In genomic region chr7:124676854-124677515, GRCm38 (mm10) we compare ENCODE assay signal across 24 mouse cellular contexts.
A peak's percentile ranks its signal among the peaks of the same experiment; 100 is the strongest.
DNase-seq lines count a peak whose midpoint lies in the region; ATAC-seq and TF ChIP-seq lines count a peak whose summit lies in the region.
"Had no signal": no experiment of that assay in that cellular context is flagged by ENCODE, and none has a peak within 500 bp of the region (broad histone marks: within the 10 kb centered on the region; RNA-seq: fewer than 3 reads in every experiment).

No protein-coding gene starts in this region.

- H3K27ac ChIP-seq in lung, embryonic 14.5 days (ENCODE audit: low read depth): no peak overlapping the region
- H3K27ac ChIP-seq: forebrain, embryonic 10.5 days; hindbrain, embryonic 13.5 days; limb, embryonic 13.5 days; liver, embryonic 12.5 days; macrophage had no signal

- H3K9ac ChIP-seq in lung, embryonic 14.5 days: no peak overlapping the region
- H3K9ac ChIP-seq: forebrain, postnatal 0 days; hindbrain, embryonic 13.5 days; limb, embryonic 13.5 days; liver, embryonic 12.5 days had no signal

- no peak overlapping the region for H3K4me2 ChIP-seq in lung, embryonic 14.5 days
- H3K4me2 ChIP-seq: hindbrain, embryonic 13.5 days; limb, embryonic 13.5 days; liver, embryonic 12.5 days had no signal

- H3K27me3 ChIP-seq in lung, embryonic 14.5 days (ENCODE audit: insufficient read depth, low read length): no peaks in the 10 kb centered on the region
- H3K27me3 ChIP-seq: hindbrain, embryonic 13.5 days; limb, embryonic 13.5 days; liver, embryonic 12.5 days; Patski had no signal

- DNase-seq in cerebellum, adult 11-12 months: peak; percentile 63
- DNase-seq in cerebellum, adult 9-11 months: peak; percentile 70
- peak; percentile 34 for DNase-seq in lung, embryonic 14.5 days
- peak; percentile 79 for DNase-seq in lung, postnatal 25 days (ENCODE audit: low spot score)
- DNase-seq in kidney, adult 9 months: no peak
- DNase-seq in gastrocnemius, adult 18-20 months (ENCODE audit: low spot score): no peak
- DNase-seq in urinary bladder, postnatal 14 days (ENCODE audit: low spot score): no peak
- no peak for DNase-seq in heart, adult 18-20 months
- DNase-seq: adrenal gland, adult 2 months; forebrain, postnatal 0 days; gastrocnemius, postnatal 36 days; heart, postnatal 36 days; kidney, adult 18-20 months; kidney, postnatal 10 days; right cerebral cortex, adult 18-20 months; thymus, adult 18-20 months; thymus, postnatal 36 days had no signal

- ATAC-seq in lung, embryonic 14.5 days (ENCODE audit: insufficient read depth): peak; percentile 63; the same call in 1 of the 2 replicates
- ATAC-seq: forebrain, postnatal 0 days; liver, embryonic 12.5 days; Patski had no signal

- WGBS in lung, embryonic 14.5 days: 36% methylated on average over 3 of the region's 3 CpGs

- H3K4me3 ChIP-seq in lung, embryonic 14.5 days (ENCODE audit: low read depth, low read length): no peak overlapping the region
- H3K4me3 ChIP-seq: forebrain, embryonic 10.5 days; hindbrain, embryonic 13.5 days; limb, embryonic 13.5 days; liver, embryonic 12.5 days had no signal

- H3K9me3 ChIP-seq in lung, embryonic 14.5 days (ENCODE audit: low read depth, low read length): no peaks in the 10 kb centered on the region
- H3K9me3 ChIP-seq: forebrain, embryonic 10.5 days; hindbrain, embryonic 13.5 days; limb, embryonic 13.5 days; liver, embryonic 12.5 days had no signal

- H3K4me1 ChIP-seq in lung, embryonic 14.5 days (ENCODE audit: insufficient read depth): peaks cover 3% of the 10 kb centered on the region; the same call in 1 of the 2 replicates
- H3K4me1 ChIP-seq: forebrain, embryonic 10.5 days; limb, embryonic 13.5 days; liver, embryonic 12.5 days had no signal

- no peaks in the 10 kb centered on the region for H3K36me3 ChIP-seq in lung, embryonic 14.5 days (ENCODE audit: insufficient read depth)
- H3K36me3 ChIP-seq: forebrain, embryonic 10.5 days; G1E; hindbrain, embryonic 13.5 days; limb, embryonic 13.5 days; liver, embryonic 12.5 days had no signal

- TF ChIP-seq CTCF in lung, embryonic 14.5 days (IDR thresholded peaks at IDR 0.05; ENCODE audit: low read depth): no peak

Comparison
In these comparisons a context has a peak if more than half of its experiments do, and no peak if none do; other contexts are left out.
1. DNase-seq: peak in cerebellum, adult 11-12 months (single experiment), cerebellum, adult 9-11 months (single experiment), lung, embryonic 14.5 days (single experiment) and lung, postnatal 25 days (single experiment); none in kidney, adult 9 months (single experiment), gastrocnemius, adult 18-20 months (single experiment), urinary bladder, postnatal 14 days (single experiment) and heart, adult 18-20 months (0 of 2).